Mouse (Mus musculus) E14TG2a.4 (cell line): ENCODE results near the gene Mst1.

Source experiments
- CTCF ChIP-seq: conservative IDR thresholded peaks from 2 replicates; pipeline ENCODE4 v1.5.1; 2014; ENCODE audit warnings: low read length
- NANOG ChIP-seq: IDR thresholded peaks from 2 replicates; pipeline ENCODE4 v1.6.1; 2014; ENCODE audit warnings: borderline replicate concordance, low read length, mixed read lengths
- POU5F1 ChIP-seq: IDR thresholded peaks from 2 replicates; pipeline ENCODE4 v1.6.1; 2014; ENCODE audit warnings: low read length, borderline replicate concordance

- TF ChIP-seq CTCF (no peak), NANOG (no peak), POU5F1 (no peak)
Measured at GRCm38 (mm10) chr9:108072481-108072924, 7.7 kb upstream of the Mst1 start.
